Mouse (Mus musculus) kidney, embryonic 14.5 days (tissue): ENCODE measurements around the gene Fam102b. TPM values are rescaled to one million over a fixed set of nuclear protein-coding genes. Genes with fewer than 3 reads are reported as not detected.

Experiments
- ATAC-seq: fragments of 200-750 bp; cut with Nextera tagmentation; 2 replicates; pipeline ENCODE4 v1.8.0; 2017; ENCODE audit warnings: moderate number of reproducible peaks, mild to moderate bottlenecking, moderate TSS enrichment, moderate library complexity; ENCODE audit not compliant: low FRiP score, low TSS enrichment
- H3K27ac ChIP-seq: fragments of 300-500 bp; sonication (generic); 2 replicates; pipeline ENCODE4 v1.5.1; 2014; ENCODE audit warnings: low read depth, mild to moderate bottlenecking, low read length, moderate library complexity, mixed read lengths
- H3K27me3 ChIP-seq: fragments of 300-500 bp; sonication (generic); 2 replicates; pipeline ENCODE4 v1.6.1; 2014; ENCODE audit warnings: mild to moderate bottlenecking, low read length; ENCODE audit not compliant: control insufficient read depth, insufficient read depth
- H3K36me3 ChIP-seq: fragments of 300-500 bp; sonication (generic); 2 replicates; pipeline ENCODE4 v1.6.1; 2014; ENCODE audit warnings: low read length, mixed read lengths; ENCODE audit not compliant: control insufficient read depth, insufficient read depth
- H3K4me1 ChIP-seq: fragments of 300-500 bp; sonication (generic); 2 replicates; pipeline ENCODE4 v1.6.1; 2014; ENCODE audit warnings: low read length, mixed read lengths; ENCODE audit not compliant: control insufficient read depth, insufficient read depth
- H3K4me2 ChIP-seq: fragments of 300-500 bp; sonication (generic); replicated peaks from 2 replicates; pipeline ENCODE4 v1.6.1; 2014; ENCODE audit warnings: low read depth, mild to moderate bottlenecking, low read length
- H3K4me3 ChIP-seq: fragments of 300-500 bp; sonication (generic); 2 replicates; pipeline ENCODE4 v1.5.1; 2014; ENCODE audit warnings: mild to moderate bottlenecking, low read length
- H3K9ac ChIP-seq: fragments of 300-500 bp; sonication (generic); 2 replicates; pipeline ENCODE4 v1.6.1; 2014; ENCODE audit warnings: low read depth, mild to moderate bottlenecking, low read length, moderate library complexity
- H3K9me3 ChIP-seq: fragments of 300-500 bp; sonication (generic); 2 replicates; pipeline ENCODE4 v1.6.1; 2016; ENCODE audit warnings: low read length; ENCODE audit not compliant: control insufficient read depth
- WGBS: fragments of 180-500 bp; shearing (Covaris S2); extraction: QIAGEN DNeasy Blood & Tissue Kit; methylation state at CpG from one replicate; pipeline ENCODE4 v1.1.7; 2014; 5-methylcytosine and 5-hydroxymethylcytosine counted together
- polyA plus RNA-seq: library from polyadenylated mRNA; unstranded; fragments of >200 nt; fragmentation: Nextera tagmentation; extraction: Ambion mirVana; gene quantifications from 2 replicates; pipeline ENCODE4 v1.2.1, GENCODE M21; 2014

Fam102b gene
- polyA plus RNA-seq, 1 experiment from 2014 or later = 6.3 TPM

- Histone ChIP-seq H3K9ac (no peak overlapping the region), H3K4me3 (no peak overlapping the region), H3K9me3 (0 out of 2 replicates have a peak, but pooled peaks cover 2% of the 10 kb centered on the region), H3K4me1 (no peaks in the 10 kb centered on the region), H3K4me2 (no peak overlapping the region), H3K36me3 (peaks cover 12% of the 10 kb centered on the region), H3K27ac (no peak overlapping the region), H3K27me3 (no peaks in the 10 kb centered on the region)
- 71% methylated on average over 15 of the region's 15 CpGs for WGBS
- peak; percentile 60; the same call in 1 of the 2 replicates for ATAC-seq
These were observed 52.4 kb downstream of the Fam102b start for GRCm38 (mm10) chr3:108974920-108975485.

DNA sequence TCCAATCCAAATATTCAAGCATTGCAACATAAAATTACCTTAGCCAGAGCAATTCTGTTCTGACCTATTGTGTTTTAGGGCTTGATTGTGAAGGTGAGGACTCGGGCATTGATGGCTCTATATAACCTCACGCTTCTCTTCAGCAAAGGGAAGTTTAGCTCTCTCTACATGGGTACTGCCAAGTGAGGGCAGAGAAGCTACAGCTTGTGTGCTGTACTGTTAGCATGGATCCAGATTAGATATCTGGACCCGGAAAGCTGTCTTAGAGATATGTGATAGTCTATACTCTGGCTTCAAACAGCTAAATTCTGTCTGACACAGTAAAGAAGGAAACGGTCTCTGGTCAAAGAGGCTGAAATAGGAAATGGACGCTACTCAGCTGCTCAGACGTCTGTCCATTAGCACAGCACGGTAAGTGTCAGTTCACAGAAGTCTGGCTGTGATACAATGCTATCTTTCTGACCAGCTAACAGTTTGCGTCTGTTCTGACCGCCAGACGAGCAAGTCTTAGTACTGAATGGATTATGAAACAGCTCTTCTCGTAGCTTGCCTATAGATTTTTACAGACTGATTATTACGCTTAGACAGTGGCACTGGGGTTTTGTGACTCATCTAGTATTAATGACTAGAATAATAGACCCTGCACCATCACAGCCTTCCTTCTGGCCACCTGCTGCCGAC lies 53.3 kb downstream of the Fam102b start:
- Histone ChIP-seq H3K4me2 (no peak overlapping the region), H3K36me3 (peaks cover 5% of the 10 kb centered on the region; the same call in 1 of the 2 replicates), H3K9ac (no peak overlapping the region), H3K27ac (no peak overlapping the region), H3K27me3 (no peaks in the 10 kb centered on the region), H3K4me3 (no peak overlapping the region), H3K9me3 (no peaks in the 10 kb centered on the region), H3K4me1 (no peaks in the 10 kb centered on the region)
- ATAC-seq = no peak
- WGBS = 87% methylated on average over 13 of the region's 13 CpGs

DNA sequence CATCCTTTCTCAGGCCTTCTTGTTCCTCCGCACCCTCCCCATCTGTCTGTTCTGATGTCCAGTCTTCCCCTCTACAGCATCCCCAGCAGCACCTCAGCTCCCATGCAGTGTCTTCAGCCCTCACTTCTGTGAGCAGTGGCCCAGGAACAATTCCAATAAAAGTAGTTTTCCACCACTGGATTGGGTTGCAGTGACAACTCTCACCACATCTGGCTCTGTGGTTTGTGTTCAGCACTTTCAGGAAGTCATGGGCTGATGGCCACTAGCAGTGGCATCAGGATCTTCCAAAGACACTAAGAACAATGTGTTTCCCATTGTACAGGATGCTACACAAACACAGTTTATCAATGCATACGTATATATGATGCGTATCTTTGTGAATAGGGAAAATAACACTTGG lies 61.4 kb downstream of the Fam102b start:
- Histone ChIP-seq H3K9me3 (no peaks in the 10 kb centered on the region), H3K36me3 (0 out of 2 replicates have a peak, but pooled peaks cover 2% of the 10 kb centered on the region), H3K9ac (no peak overlapping the region), H3K4me1 (no peaks in the 10 kb centered on the region), H3K4me3 (no peak overlapping the region), H3K27me3 (no peaks in the 10 kb centered on the region), H3K4me2 (no peak overlapping the region), H3K27ac (no peak overlapping the region)
- WGBS = 94% methylated on average over 3 of the region's 3 CpGs
- no peak for ATAC-seq

DNA sequence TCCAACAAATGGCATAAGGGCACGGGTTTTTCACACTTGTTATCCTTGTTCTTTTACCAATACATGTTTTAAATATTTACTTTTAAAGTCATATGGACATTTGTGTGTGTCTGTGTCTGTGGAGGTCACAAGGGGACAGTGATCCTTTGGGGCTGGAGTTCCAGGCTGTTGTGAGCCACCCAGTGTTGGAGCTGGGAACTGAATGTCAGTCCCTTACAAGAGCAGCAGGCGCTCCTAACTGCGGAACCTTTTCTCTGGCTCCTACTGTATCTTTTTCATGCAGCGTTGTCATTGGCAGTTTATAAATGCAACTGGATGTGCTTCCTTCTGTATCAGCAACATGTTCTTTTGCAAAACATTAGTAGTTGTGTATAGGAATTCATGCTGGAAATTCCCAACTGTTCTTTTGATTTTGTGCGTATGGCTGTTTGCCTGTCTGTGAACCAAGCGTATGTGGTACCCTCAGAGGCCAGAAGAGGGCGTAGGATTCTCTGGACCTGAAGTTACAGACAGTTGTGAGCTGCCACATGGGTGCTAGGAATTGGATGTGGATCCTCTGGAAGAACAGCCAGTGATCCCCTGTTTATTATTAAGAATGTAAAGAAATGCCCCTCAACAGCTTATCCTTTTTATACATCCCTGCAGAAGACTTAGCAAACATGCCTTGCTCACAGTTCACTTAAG lies 62.9 kb downstream of the Fam102b start:
- Histone ChIP-seq H3K4me2 (no peak overlapping the region), H3K27me3 (no peaks in the 10 kb centered on the region), H3K4me3 (no peak overlapping the region), H3K4me1 (no peaks in the 10 kb centered on the region), H3K9ac (no peak overlapping the region), H3K36me3 (no peaks in the 10 kb centered on the region), H3K27ac (no peak overlapping the region), H3K9me3 (no peaks in the 10 kb centered on the region)
- 77% methylated on average over 7 of the region's 7 CpGs for WGBS
- no peak for ATAC-seq

GRCm38 (mm10) chr3:108963776-108964175 lies 63.6 kb downstream of the Fam102b start:
- WGBS = 80% methylated on average over 3 of the region's 3 CpGs
- no peaks in the 10 kb centered on the region for H3K9me3 ChIP-seq
- H3K4me1 ChIP-seq = no peaks in the 10 kb centered on the region
- H3K27ac ChIP-seq = no peak overlapping the region
- no peak overlapping the region for H3K4me2 ChIP-seq
- no peaks in the 10 kb centered on the region for H3K27me3 ChIP-seq
- no peak overlapping the region for H3K9ac ChIP-seq
- ATAC-seq = no peak
- no peak overlapping the region for H3K4me3 ChIP-seq
- no peaks in the 10 kb centered on the region for H3K36me3 ChIP-seq

DNA sequence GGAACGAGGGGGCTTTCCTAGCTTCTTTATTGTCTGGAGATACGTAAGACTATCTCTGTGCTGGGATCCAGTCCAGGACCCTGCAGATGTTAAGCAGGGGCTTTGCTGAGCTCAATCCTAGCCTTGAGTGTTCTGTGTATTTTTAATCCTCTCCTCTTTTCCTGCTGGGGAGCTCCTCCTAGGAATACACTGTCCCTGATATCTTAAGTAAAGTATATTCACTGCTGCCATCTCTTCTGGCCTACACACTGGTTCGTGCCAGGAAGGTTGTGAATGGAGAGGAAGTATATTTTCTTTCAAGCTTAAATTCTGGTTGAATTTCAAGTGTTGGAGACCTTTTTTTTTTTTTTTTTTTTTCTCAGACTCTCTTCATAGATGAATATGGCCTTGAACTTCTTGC lies 64.1 kb downstream of the Fam102b start:
- Histone ChIP-seq H3K4me1 (no peaks in the 10 kb centered on the region), H3K4me3 (no peak overlapping the region), H3K27me3 (no peaks in the 10 kb centered on the region), H3K27ac (no peak overlapping the region), H3K36me3 (no peaks in the 10 kb centered on the region), H3K9me3 (no peaks in the 10 kb centered on the region), H3K4me2 (no peak overlapping the region), H3K9ac (no peak overlapping the region)
- no peak for ATAC-seq
- 91% methylated on average over 3 of the region's 3 CpGs for WGBS

DNA sequence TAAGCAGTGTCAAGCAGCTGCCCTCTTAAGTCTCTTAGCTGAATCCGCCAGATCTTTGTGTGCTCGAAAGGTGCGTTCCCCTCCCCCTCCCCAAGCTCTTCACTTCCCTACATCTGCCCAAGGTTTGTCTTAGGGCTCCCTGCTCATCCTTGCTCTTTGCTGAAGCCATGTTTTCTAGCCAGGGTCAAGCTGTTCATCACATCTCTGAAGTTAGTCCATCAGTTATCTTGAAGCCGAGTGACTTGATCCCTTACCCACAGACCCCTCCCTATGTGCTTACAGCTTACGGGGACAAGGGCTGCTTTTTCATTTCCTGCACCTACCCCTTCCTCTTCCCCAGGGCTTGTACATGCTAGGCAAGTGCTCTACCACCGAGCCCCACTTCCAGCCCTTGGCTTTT lies 65.8 kb downstream of the Fam102b start:
- Histone ChIP-seq H3K9ac (no peak overlapping the region), H3K4me1 (no peaks in the 10 kb centered on the region), H3K4me3 (no peak overlapping the region), H3K27me3 (no peaks in the 10 kb centered on the region), H3K4me2 (no peak overlapping the region), H3K27ac (no peak overlapping the region), H3K9me3 (no peaks in the 10 kb centered on the region), H3K36me3 (no peaks in the 10 kb centered on the region)
- 60% methylated on average over 6 of the region's 6 CpGs for WGBS
- no peak for ATAC-seq

- H3K27me3 ChIP-seq = no peaks in the 10 kb centered on the region
- no peak overlapping the region for H3K9ac ChIP-seq
- WGBS = 52% methylated on average over 7 of the region's 7 CpGs
- H3K36me3 ChIP-seq = no peaks in the 10 kb centered on the region
- H3K27ac ChIP-seq = no peak overlapping the region
- no peak overlapping the region for H3K4me2 ChIP-seq
- H3K4me1 ChIP-seq = no peaks in the 10 kb centered on the region
- H3K4me3 ChIP-seq = no peak overlapping the region
- H3K9me3 ChIP-seq = no peaks in the 10 kb centered on the region
- ATAC-seq = peak; percentile 67; the same call in 1 of the 2 replicates
These were observed 66.2 kb downstream of the Fam102b start for GRCm38 (mm10) chr3:108961226-108961625.

DNA sequence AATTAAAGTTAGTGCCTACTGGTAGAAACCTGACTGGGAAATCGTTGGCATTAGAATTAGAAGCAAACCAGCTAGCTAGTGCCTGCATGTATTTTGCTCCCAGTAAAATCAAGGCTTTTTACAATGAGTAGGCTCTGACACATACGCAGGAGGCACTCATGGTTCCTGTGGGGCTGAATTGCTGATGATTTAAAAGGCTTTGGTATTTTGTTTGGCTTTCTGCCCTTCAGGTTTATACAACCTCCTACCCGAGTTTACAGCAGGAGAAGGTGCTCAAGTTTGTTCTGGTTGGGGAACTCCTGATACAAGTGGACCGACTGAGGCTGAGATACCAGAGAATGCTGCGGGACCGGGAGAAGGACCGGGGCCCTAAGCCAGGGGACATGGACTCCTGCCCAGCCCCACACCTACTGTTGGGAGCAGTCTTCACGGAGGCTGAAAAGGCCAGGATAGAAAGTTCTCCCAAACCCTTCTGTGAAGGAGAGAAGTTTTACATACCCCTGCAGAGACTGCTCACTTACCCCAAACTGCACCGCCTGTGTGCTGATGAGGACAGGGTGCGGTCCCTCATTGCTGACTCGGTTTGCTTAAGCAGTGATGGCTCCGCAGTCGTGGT lies 67.6 kb downstream of the Fam102b start:
- H3K4me2 ChIP-seq = no peak overlapping the region
- H3K4me1 ChIP-seq = no peaks in the 10 kb centered on the region
- ATAC-seq = no peak
- no peaks in the 10 kb centered on the region for H3K36me3 ChIP-seq
- no peak overlapping the region for H3K9ac ChIP-seq
- H3K4me3 ChIP-seq = no peak overlapping the region
- H3K27ac ChIP-seq = no peak overlapping the region
- H3K27me3 ChIP-seq = no peaks in the 10 kb centered on the region
- no peaks in the 10 kb centered on the region for H3K9me3 ChIP-seq
- 66% methylated on average over 13 of the region's 13 CpGs for WGBS
